Mouse (Mus musculus): ENCODE data around the gene Dpep2nb.
"Not testable (repeated sequence)": the region's sequence is repeated elsewhere in the genome, so short reads cannot be mapped to it uniquely, and the experiment has no call there.

Dpep2nb gene

GRCm38 (mm10) chr8:106007135-106007534 is 1.4 kb upstream of the Dpep2nb start:
- peak; percentile 87 for DNase-seq (ENCODE audit: low read depth, low spot score)

- peak; percentile 22 for DNase-seq (ENCODE audit: low read depth, low spot score)
Measured at GRCm38 (mm10) chr8:106006413-106006812, 638 bp upstream of the Dpep2nb start.

- no peak for DNase-seq (ENCODE audit: low read depth, low spot score)
Measured at GRCm38 (mm10) chr8:106004538-106005207, 1.1 kb downstream of the Dpep2nb start.

- DNase-seq (ENCODE audit: low read depth, low spot score): no peak
Measured at GRCm38 (mm10) chr8:106001908-106002307, 3.9 kb downstream of the Dpep2nb start.

- DNase-seq (ENCODE audit: low read depth, low spot score): no peak
Measured at GRCm38 (mm10) chr8:105998971-105999370, 6.8 kb downstream of the Dpep2nb start.

- DNase-seq (ENCODE audit: low read depth, low spot score): no peak
Measured at GRCm38 (mm10) chr8:105996359-105996758, 9.4 kb downstream of the Dpep2nb start.

GRCm38 (mm10) chr8:105993226-105993625 is 12.5 kb downstream of the Dpep2nb start:
- no peak for DNase-seq (ENCODE audit: low read depth, low spot score)

- DNase-seq (ENCODE audit: low read depth, low spot score): peak; percentile 79
Measured at GRCm38 (mm10) chr8:105992499-105992898, 13.3 kb downstream of the Dpep2nb start.

GRCm38 (mm10) chr8:105991546-105991945 is 14.2 kb downstream of the Dpep2nb start:
- DNase-seq (ENCODE audit: low read depth, low spot score): peak; percentile 16

GRCm38 (mm10) chr8:105990856-105991387 is 14.9 kb downstream of the Dpep2nb start, which contains the start of gene Dus2:
Gene Dus2 (plus strand): TSS chr8:105991337.
- peak; percentile 85 for DNase-seq (ENCODE audit: low read depth, low spot score)

GRCm38 (mm10) chr8:105988546-105988945 is 17.2 kb downstream of the Dpep2nb start:
- DNase-seq (ENCODE audit: low read depth, low spot score): no peak

GRCm38 (mm10) chr8:105983406-105983805 is 22.4 kb downstream of the Dpep2nb start:
- not testable (repeated sequence) for DNase-seq (ENCODE audit: low read depth, low spot score)

GRCm38 (mm10) chr8:105981146-105981545 is 24.6 kb downstream of the Dpep2nb start:
- no peak for DNase-seq (ENCODE audit: low read depth, low spot score)

- no peak for DNase-seq (ENCODE audit: low read depth, low spot score)
Measured at GRCm38 (mm10) chr8:105979325-105979724, 26.4 kb downstream of the Dpep2nb start, which contains the start of gene Dpep3. Gene Dpep3 (minus strand): TSS chr8:105979429.

GRCm38 (mm10) chr8:105975363-105975762 is 30.4 kb downstream of the Dpep2nb start:
- DNase-seq (ENCODE audit: low read depth, low spot score): no peak

- no peak for DNase-seq (ENCODE audit: low read depth, low spot score)
Measured at GRCm38 (mm10) chr8:105971019-105971720, 34.6 kb downstream of the Dpep2nb start.

- DNase-seq (ENCODE audit: low read depth, low spot score): no peak
Measured at GRCm38 (mm10) chr8:105969367-105969766, 36.4 kb downstream of the Dpep2nb start.

- DNase-seq (ENCODE audit: low read depth, low spot score): peak; percentile 18
Measured at GRCm38 (mm10) chr8:105966692-105967311, 39.0 kb downstream of the Dpep2nb start.

GRCm38 (mm10) chr8:105965905-105966341 is 39.9 kb downstream of the Dpep2nb start, which contains the start of gene Slc12a4:
Gene Slc12a4 (minus strand): TSS chr8:105966097.
- DNase-seq (ENCODE audit: low read depth, low spot score): peak; percentile 79

- peak; percentile 61 for DNase-seq (ENCODE audit: low read depth, low spot score)
Measured at GRCm38 (mm10) chr8:105965266-105965904, 40.4 kb downstream of the Dpep2nb start.

- no peak for DNase-seq (ENCODE audit: low read depth, low spot score)
Measured at GRCm38 (mm10) chr8:105964506-105965265, 41.1 kb downstream of the Dpep2nb start.
